Mouse (Mus musculus) midbrain, embryonic 14.5 days (tissue): ENCODE measurements around the gene Cpeb2. TPM values are rescaled to one million over a fixed set of nuclear protein-coding genes. Genes with fewer than 3 reads are reported as not detected.

ENCODE experiments used
- ATAC-seq: fragments of 200-750 bp; cut with Nextera tagmentation; 2 replicates; pipeline ENCODE4 v1.8.0; 2017; ENCODE audit warnings: moderate number of reproducible peaks, moderate library complexity; ENCODE audit not compliant: low FRiP score, low TSS enrichment
- DNase-seq: peaks from one replicate; pipeline ENCODE4 v3.0.0-alpha.2; 2015
- H3K27ac ChIP-seq: fragments of 300-500 bp; sonication (generic); replicated peaks from 2 replicates; pipeline ENCODE4 v1.5.1; 2014; ENCODE audit warnings: mild to moderate bottlenecking, low read depth, low read length, moderate library complexity
- H3K27me3 ChIP-seq: fragments of 300-500 bp; sonication (generic); 2 replicates; pipeline ENCODE4 v1.6.1; 2014; ENCODE audit warnings: low read length, control low read depth, mixed read lengths; ENCODE audit not compliant: control insufficient read depth, insufficient read depth
- H3K36me3 ChIP-seq: fragments of 300-500 bp; sonication (generic); 2 replicates; pipeline ENCODE4 v1.6.1; 2014; ENCODE audit warnings: low read length, control low read depth; ENCODE audit not compliant: control insufficient read depth, insufficient read depth
- H3K4me1 ChIP-seq: fragments of 300-500 bp; sonication (generic); 2 replicates; pipeline ENCODE4 v1.6.1; 2014; ENCODE audit warnings: mild to moderate bottlenecking, antibody characterized with exemption, low read length, control low read depth; ENCODE audit not compliant: control insufficient read depth, insufficient read depth
- H3K4me2 ChIP-seq: fragments of 300-500 bp; sonication (generic); 2 replicates; pipeline ENCODE4 v1.6.1; 2014; ENCODE audit warnings: mild to moderate bottlenecking, low read length, moderate library complexity
- H3K4me3 ChIP-seq: fragments of 300-500 bp; sonication (generic); replicated peaks from 2 replicates; pipeline ENCODE4 v1.5.1; 2014; ENCODE audit warnings: low read depth, low read length
- H3K9ac ChIP-seq: fragments of 300-500 bp; sonication (generic); replicated peaks from 2 replicates; pipeline ENCODE4 v1.6.1; 2014; ENCODE audit warnings: mild to moderate bottlenecking, low read length, moderate library complexity
- H3K9me3 ChIP-seq: fragments of 300-500 bp; sonication (generic); 2 replicates; pipeline ENCODE4 v1.6.1; 2016; ENCODE audit warnings: low read length, control low read depth, mixed read lengths; ENCODE audit not compliant: control insufficient read depth
- WGBS: fragments of 180-500 bp; shearing (Covaris S2); extraction: QIAGEN DNeasy Blood & Tissue Kit; methylation state at CpG from one replicate; pipeline ENCODE4 v1.1.7; 2014; 5-methylcytosine and 5-hydroxymethylcytosine counted together
- polyA plus RNA-seq: library from polyadenylated mRNA; unstranded; fragments of >200 nt; fragmentation: Nextera tagmentation; extraction: Ambion mirVana; gene quantifications from 2 replicates; pipeline ENCODE4 v1.2.1, GENCODE M21; 2014

Gene Cpeb2
- polyA plus RNA-seq, 1 experiment from 2014 or later: 23.1 TPM

DNA sequence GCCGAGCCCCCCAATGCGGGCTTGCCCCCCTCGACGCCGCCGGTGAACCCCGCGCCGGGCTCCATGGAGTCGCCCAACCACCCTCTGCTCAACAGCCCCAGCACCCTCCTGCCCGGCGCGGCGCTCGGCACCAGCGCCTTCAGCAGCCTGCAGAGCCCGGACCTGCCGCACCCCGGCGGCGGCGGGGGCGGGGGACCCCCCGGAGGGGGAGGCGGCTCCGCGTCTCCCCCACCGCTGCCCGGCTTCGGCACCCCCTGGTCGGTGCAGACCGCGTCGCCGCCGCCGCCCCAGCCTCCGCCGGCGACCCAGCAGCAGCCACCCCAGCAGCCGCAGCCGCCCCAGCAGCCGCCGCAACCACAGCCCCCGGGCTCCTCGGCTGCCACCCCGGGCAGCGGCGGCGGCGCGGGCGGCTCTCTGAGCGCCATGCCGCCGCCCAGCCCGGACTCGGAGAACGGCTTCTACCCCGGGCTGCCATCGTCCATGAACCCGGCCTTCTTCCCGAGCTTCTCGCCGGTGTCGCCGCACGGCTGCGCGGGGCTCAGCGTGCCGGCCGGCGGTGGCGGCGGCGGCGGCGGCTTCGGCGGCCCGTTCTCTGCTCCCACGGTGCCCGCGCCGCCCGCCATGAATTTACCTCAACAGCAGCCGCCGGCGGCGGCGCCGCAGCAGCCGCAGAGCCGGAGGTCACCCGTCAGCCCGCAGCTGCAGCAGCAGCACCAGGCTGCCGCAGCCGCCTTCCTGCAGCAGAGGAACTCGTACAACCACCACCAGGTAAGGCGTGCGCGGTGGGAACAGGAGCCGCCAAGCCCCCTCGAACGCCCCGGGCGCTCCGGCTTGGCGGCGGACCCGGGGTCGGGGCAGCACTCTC, 1.6 kb downstream of the Cpeb2 start:
- peaks cover 5% of the 10 kb centered on the region; the same call in 1 of the 2 replicates for H3K36me3 ChIP-seq
- H3K9me3 ChIP-seq: no peaks in the 10 kb centered on the region
- peak; percentile 78 for DNase-seq
- peak overlapping the region; percentile 85 for H3K4me2 ChIP-seq
- H3K27ac ChIP-seq: peak overlapping the region; percentile 100
- peak overlapping the region; percentile 99 for H3K9ac ChIP-seq
- peak; percentile 26 for ATAC-seq
- under 1% methylated on average over 104 of the region's 113 CpGs for WGBS
- peak overlapping the region; percentile 98 for H3K4me3 ChIP-seq
- H3K27me3 ChIP-seq: no peaks in the 10 kb centered on the region
- H3K4me1 ChIP-seq: peaks cover 19% of the 10 kb centered on the region; the same call in 1 of the 2 replicates

- ATAC-seq (no peak), DNase-seq (peak; percentile 71)
- peaks cover 5% of the 10 kb centered on the region; the same call in 1 of the 2 replicates for H3K36me3 ChIP-seq
- H3K9me3 ChIP-seq: no peaks in the 10 kb centered on the region
- 2% methylated on average over 27 of the region's 27 CpGs for WGBS
- H3K4me1 ChIP-seq: peaks cover 19% of the 10 kb centered on the region; the same call in 1 of the 2 replicates
- H3K27ac ChIP-seq: peak overlapping the region; percentile 100
- peak overlapping the region; percentile 98 for H3K4me3 ChIP-seq
- H3K4me2 ChIP-seq: peak overlapping the region; percentile 85
- H3K27me3 ChIP-seq: no peaks in the 10 kb centered on the region
- H3K9ac ChIP-seq: peak overlapping the region; percentile 99
Measured at GRCm38 (mm10) chr5:43235186-43235785, 2.3 kb downstream of the Cpeb2 start.

DNA sequence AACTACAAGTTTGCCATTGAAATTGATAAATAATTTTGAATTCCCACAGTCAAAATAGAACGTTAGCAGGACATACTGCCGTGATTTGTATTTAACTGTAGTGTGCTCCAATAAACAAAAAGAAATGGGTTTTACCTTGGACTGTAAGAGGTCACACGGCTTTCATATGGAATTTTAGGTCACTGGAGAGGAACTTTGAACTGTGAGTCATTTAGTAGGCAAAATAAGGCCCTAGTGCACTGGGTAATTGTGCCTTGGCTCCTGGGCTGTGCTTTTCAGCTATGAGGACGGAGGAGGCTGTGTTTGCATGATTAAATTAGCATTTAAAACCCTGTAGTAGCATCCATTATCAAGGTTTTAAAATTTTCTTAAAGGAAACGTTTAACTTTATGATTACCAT, 3.0 kb downstream of the Cpeb2 start:
- WGBS: 29% methylated on average over 5 of the region's 5 CpGs
- peak overlapping the region; percentile 98 for H3K4me3 ChIP-seq
- peak overlapping the region; percentile 85 for H3K4me2 ChIP-seq
- peaks cover 5% of the 10 kb centered on the region; the same call in 1 of the 2 replicates for H3K36me3 ChIP-seq
- ATAC-seq (no peak), DNase-seq (peak; percentile 31)
- H3K9ac ChIP-seq: peak overlapping the region; percentile 99
- no peaks in the 10 kb centered on the region for H3K27me3 ChIP-seq
- H3K4me1 ChIP-seq: peaks cover 19% of the 10 kb centered on the region; the same call in 1 of the 2 replicates
- peak overlapping the region; percentile 100; the same call in 1 of the 2 replicates for H3K27ac ChIP-seq
- H3K9me3 ChIP-seq: no peaks in the 10 kb centered on the region

GRCm38 (mm10) chr5:43236476-43236875, 3.5 kb downstream of the Cpeb2 start:
- Histone ChIP-seq H3K4me3 (peak overlapping the region; percentile 98), H3K4me1 (peaks cover 19% of the 10 kb centered on the region; the same call in 1 of the 2 replicates), H3K9me3 (no peaks in the 10 kb centered on the region), H3K27me3 (no peaks in the 10 kb centered on the region), H3K27ac (no peak overlapping the region), H3K36me3 (peaks cover 5% of the 10 kb centered on the region; the same call in 1 of the 2 replicates), H3K9ac (no peak overlapping the region), H3K4me2 (peak overlapping the region; percentile 85)
- 70% methylated on average over 3 of the region's 3 CpGs for WGBS
- DNase-seq (peak; percentile 64), ATAC-seq (no peak)

DNA sequence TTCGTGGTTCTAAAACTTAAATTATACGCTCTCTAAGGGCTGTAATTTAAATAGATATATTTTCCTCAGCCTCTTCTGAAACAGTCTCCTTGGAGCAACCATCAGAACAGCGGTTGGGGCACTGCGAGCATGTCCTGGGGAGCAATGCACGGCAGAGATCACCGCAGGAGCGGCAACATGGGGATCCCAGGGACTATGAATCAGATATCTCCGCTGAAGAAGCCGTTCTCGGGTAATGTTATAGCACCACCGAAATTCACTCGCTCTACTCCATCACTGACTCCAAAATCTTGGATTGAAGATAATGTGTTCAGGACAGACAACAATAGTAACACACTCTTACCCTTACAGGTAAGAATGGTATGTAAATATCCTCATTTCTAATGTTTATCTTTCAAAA, 4.3 kb downstream of the Cpeb2 start:
- H3K36me3 ChIP-seq: peaks cover 5% of the 10 kb centered on the region; the same call in 1 of the 2 replicates
- H3K4me2 ChIP-seq: peak overlapping the region; percentile 85
- WGBS: 51% methylated on average over 12 of the region's 12 CpGs
- no peaks in the 10 kb centered on the region for H3K27me3 ChIP-seq
- DNase-seq (peak; percentile 44), ATAC-seq (no peak)
- peak overlapping the region; percentile 39 for H3K9ac ChIP-seq
- H3K27ac ChIP-seq: no peak overlapping the region
- peaks cover 14% of the 10 kb centered on the region for H3K4me1 ChIP-seq
- H3K9me3 ChIP-seq: no peaks in the 10 kb centered on the region
- peak overlapping the region; percentile 98 for H3K4me3 ChIP-seq

GRCm38 (mm10) chr5:43239141-43239835, 6.3 kb downstream of the Cpeb2 start:
- H3K4me1 ChIP-seq: peaks cover 19% of the 10 kb centered on the region
- H3K36me3 ChIP-seq: peaks cover 8% of the 10 kb centered on the region; the same call in 1 of the 2 replicates
- no peak overlapping the region for H3K4me3 ChIP-seq
- H3K9me3 ChIP-seq: no peaks in the 10 kb centered on the region
- no peak overlapping the region; the same call in 1 of the 2 replicates for H3K9ac ChIP-seq
- peak overlapping the region; percentile 37 for H3K4me2 ChIP-seq
- ATAC-seq (no peak), DNase-seq (no peak)
- H3K27ac ChIP-seq: no peak overlapping the region
- no peaks in the 10 kb centered on the region for H3K27me3 ChIP-seq
- WGBS: 84% methylated on average over 6 of the region's 6 CpGs

GRCm38 (mm10) chr5:43240729-43241128, 7.8 kb downstream of the Cpeb2 start:
- Histone ChIP-seq H3K4me3 (no peak overlapping the region), H3K27me3 (no peaks in the 10 kb centered on the region), H3K4me1 (peaks cover 18% of the 10 kb centered on the region), H3K27ac (no peak overlapping the region), H3K9ac (no peak overlapping the region), H3K4me2 (0 out of 2 replicates have a peak overlapping the region, but pooled peaks have one; percentile 12), H3K9me3 (no peaks in the 10 kb centered on the region), H3K36me3 (peaks cover 18% of the 10 kb centered on the region)
- ATAC-seq (no peak), DNase-seq (no peak)

DNA sequence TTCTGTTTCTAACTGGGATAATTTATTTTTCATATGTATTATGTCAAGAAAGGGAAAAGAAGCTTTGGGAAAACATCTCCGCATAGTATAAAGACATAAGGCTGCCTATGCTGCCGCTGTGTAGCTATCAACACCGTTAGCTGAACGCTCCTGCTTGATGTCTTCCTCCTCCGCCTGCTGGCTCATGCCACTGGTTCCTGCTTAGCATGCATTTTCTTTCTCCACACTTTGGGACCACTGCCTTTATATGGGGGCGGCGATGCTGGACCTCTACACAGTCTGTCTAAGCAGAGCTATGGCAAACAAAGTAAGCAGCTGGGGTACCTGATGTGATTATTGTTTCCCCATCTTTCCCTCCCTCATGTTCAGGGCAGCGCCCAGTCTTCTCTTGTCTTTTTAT, 13.3 kb downstream of the Cpeb2 start:
- no peak for ATAC-seq

More for the DNA sequence above, 13.3 kb downstream of the Cpeb2 start:
- H3K9me3 ChIP-seq: no peaks in the 10 kb centered on the region
- H3K27ac ChIP-seq: no peak overlapping the region
- DNase-seq: no peak
- H3K4me1 ChIP-seq: peaks cover 7% of the 10 kb centered on the region
- H3K9ac ChIP-seq: no peak overlapping the region
- H3K4me3 ChIP-seq: no peak overlapping the region
- WGBS: 84% methylated on average over 8 of the region's 8 CpGs
- peaks cover 22% of the 10 kb centered on the region for H3K36me3 ChIP-seq
- H3K4me2 ChIP-seq: no peak overlapping the region
- no peaks in the 10 kb centered on the region for H3K27me3 ChIP-seq
